Comparison of ENCODE assay signal across 15 mouse cellular contexts in the genomic region with DNA sequence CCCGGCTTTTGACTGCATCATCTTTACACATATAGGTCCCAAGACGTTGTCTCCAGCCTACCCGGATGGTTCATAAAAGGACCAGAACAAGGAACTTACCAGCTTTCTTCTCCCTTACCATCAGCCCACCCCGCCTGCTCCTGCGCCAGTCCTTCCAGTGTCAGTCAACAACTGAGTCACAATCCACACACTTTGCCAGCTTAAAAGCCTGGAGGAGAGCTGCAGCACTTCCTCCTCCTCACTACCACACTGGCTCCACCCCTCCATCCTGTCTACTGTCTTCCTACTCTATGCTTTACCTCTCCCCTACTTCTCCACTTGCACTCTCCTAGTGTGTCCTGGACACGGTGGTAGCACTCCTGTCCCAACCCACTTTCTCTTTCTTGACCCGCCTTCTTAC. TPM values are rescaled to one million over a fixed set of nuclear protein-coding genes. Genes with fewer than 3 reads are reported as not detected.
"Had no signal": no experiment of that assay in that cellular context is flagged by ENCODE, and none has a peak within 500 bp of the region (broad histone marks: within the 10 kb centered on the region; RNA-seq: fewer than 3 reads in every experiment).

No protein-coding gene starts in this region.

- DNase-seq: kidney, adult 11 months; kidney, adult 9 months; kidney, postnatal 14 days; kidney, postnatal 4 days; liver; lung, adult 18-20 months; lung, postnatal 10 days; lung, postnatal 36 days; thymus, adult 2 months; thymus, postnatal 14 days had no signal

- ATAC-seq: liver, embryonic 12.5 days; midbrain, embryonic 15.5 days had no signal

RNA-seq across cellular contexts. Expression of gene 4933416C03Rik, which starts 15.2 kb away (rescaled TPM):
- total RNA-seq: layer of hippocampus, adult 18-20 months; layer of hippocampus, postnatal 14 days; left cerebral cortex, postnatal 25 days had no signal
